Mouse (Mus musculus): ENCODE results near the gene Ntn1. TPM values are rescaled to one million over a fixed set of nuclear protein-coding genes. Genes with fewer than 3 reads are reported as not detected.

Gene Ntn1
- total RNA-seq, 2 experiments from 2014 or later: 3.6 to 4.1 TPM

GRCm38 (mm10) chr11:68341111-68342002 is 59.3 kb downstream of the Ntn1 start:
- DNase-seq: peak; percentile 44 to 48
- intact Hi-C loops (cut with DNase I): no loop called here

- intact Hi-C loops (cut with DNase I): no loop called here
- DNase-seq: no peak
Measured at GRCm38 (mm10) chr11:68340366-68340765, 60.3 kb downstream of the Ntn1 start.

GRCm38 (mm10) chr11:68339856-68340255 is 60.8 kb downstream of the Ntn1 start:
- intact Hi-C loops (cut with DNase I): no loop called here
- DNase-seq: peak; percentile 31 to 36

GRCm38 (mm10) chr11:68339331-68339730 is 61.3 kb downstream of the Ntn1 start:
- no peak for DNase-seq
- intact Hi-C loops (cut with DNase I): no loop called here

- intact Hi-C loops (cut with DNase I): no loop called here
- no peak for DNase-seq
Measured at GRCm38 (mm10) chr11:68331676-68332265, 68.9 kb downstream of the Ntn1 start.

- no peak for DNase-seq
- intact Hi-C loops (cut with DNase I): no loop called here
Measured at GRCm38 (mm10) chr11:68331117-68331437, 69.5 kb downstream of the Ntn1 start.

- no peak for DNase-seq
- intact Hi-C loops (cut with DNase I): no loop called here
Measured at GRCm38 (mm10) chr11:68330398-68331116, 70.1 kb downstream of the Ntn1 start.

GRCm38 (mm10) chr11:68324863-68325262 is 75.8 kb downstream of the Ntn1 start:
- no peak for DNase-seq
- intact Hi-C loops (cut with DNase I): no loop called here

- DNase-seq: peak in 1 of 2 experiments; percentile 47
- intact Hi-C loops (cut with DNase I): no loop called here
Measured at GRCm38 (mm10) chr11:68321417-68321816, 79.2 kb downstream of the Ntn1 start.

GRCm38 (mm10) chr11:68315551-68316130 is 85.0 kb downstream of the Ntn1 start:
- intact Hi-C loops (cut with DNase I): no loop called here

GRCm38 (mm10) chr11:68313861-68314260 is 86.8 kb downstream of the Ntn1 start:
- no peak for DNase-seq
- intact Hi-C loops (cut with DNase I): no loop called here

More at GRCm38 (mm10) chr11:68315551-68316130, 85.0 kb downstream of the Ntn1 start:
- no peak for DNase-seq

- intact Hi-C loops (cut with DNase I): no loop called here
- no peak for DNase-seq
Measured at GRCm38 (mm10) chr11:68313065-68313464, 87.6 kb downstream of the Ntn1 start.

GRCm38 (mm10) chr11:68308911-68309580 is 91.6 kb downstream of the Ntn1 start:
- no peak for DNase-seq
- intact Hi-C loops (cut with DNase I): no loop called here

- no peak for DNase-seq
- intact Hi-C loops (cut with DNase I): no loop called here
Measured at GRCm38 (mm10) chr11:68305997-68306396, 94.6 kb downstream of the Ntn1 start.

GRCm38 (mm10) chr11:68302323-68302722 is 98.3 kb downstream of the Ntn1 start:
- intact Hi-C loops (cut with DNase I): no loop called here
- DNase-seq: no peak

- intact Hi-C loops (cut with DNase I): no loop called here
- no peak for DNase-seq
Measured at GRCm38 (mm10) chr11:68301660-68302059, 99.0 kb downstream of the Ntn1 start.

- intact Hi-C loops (cut with DNase I): no loop called here
- no peak for DNase-seq
Measured at GRCm38 (mm10) chr11:68295474-68295873, 105.1 kb downstream of the Ntn1 start.

- intact Hi-C loops (cut with DNase I): no loop called here
- DNase-seq: peak; percentile 32 to 48
Measured at GRCm38 (mm10) chr11:68290631-68291030, 110.0 kb downstream of the Ntn1 start.

GRCm38 (mm10) chr11:68287331-68287730 is 113.3 kb downstream of the Ntn1 start:
- DNase-seq: no peak
- intact Hi-C loops (cut with DNase I): no loop called here

GRCm38 (mm10) chr11:68286142-68286808 is 114.3 kb downstream of the Ntn1 start:
- intact Hi-C loops (cut with DNase I): no loop called here
- DNase-seq: peak; percentile 27 to 33

Measured in gastrocnemius, postnatal 36 days (tissue).